Mouse (Mus musculus) CH12.LX (cell line): ENCODE results near the gene Mkrn3. TPM values are rescaled to one million over a fixed set of nuclear protein-coding genes. Genes with fewer than 3 reads are reported as not detected.
A peak's percentile ranks its signal among the peaks of the same experiment; 100 is the strongest.

Source experiments
- DNase-seq: peaks from one replicate; pipeline ENCODE4 v3.0.0-alpha.2; 2013; ENCODE audit errors: extremely low read depth
- H3K27ac ChIP-seq: 2 replicates; pipeline ENCODE4 v1.5.1; 2012; ENCODE audit warnings: low read depth, mild to moderate bottlenecking, control low read depth, moderate library complexity; ENCODE audit not compliant: insufficient read depth
- H3K27me3 ChIP-seq: replicated peaks from 2 replicates; pipeline ENCODE3; 2012; ENCODE audit warnings: inconsistent platforms
- H3K36me3 ChIP-seq, 2 experiments: replicated peaks in 1 of 2; 2 replicates each; pipeline versions ENCODE3 to v1.6.1; 2012; ENCODE audit warnings: inconsistent platforms in 1 of 2, low read length in 1 of 2, mild to moderate bottlenecking in 1 of 2, mixed read lengths in 1 of 2, moderate library complexity in 1 of 2; ENCODE audit not compliant: control insufficient read depth in 1 of 2, insufficient read depth in 1 of 2
- H3K4me1 ChIP-seq, 2 experiments: 2 replicates each; pipeline ENCODE4 v1.6.1; 2012; ENCODE audit warnings: inconsistent platforms in 1 of 2, moderate library complexity in 1 of 2; ENCODE audit not compliant: insufficient read depth in 2 of 2, control insufficient read depth in 1 of 2
- H3K4me2 ChIP-seq: 2 replicates; pipeline ENCODE4 v1.6.1; 2012; ENCODE audit warnings: low read depth, mild to moderate bottlenecking, control low read depth; ENCODE audit not compliant: poor library complexity, insufficient read depth, severe bottlenecking
- H3K4me3 ChIP-seq, 3 experiments: fragments of 150-350 bp in 1 of 3; sonication (generic) in 1 of 3; replicated peaks in 1 of 3; 2 replicates each; pipeline versions ENCODE3 to v1.5.1; 2011 to 2012; ENCODE audit warnings: low read depth in 2 of 3, low read length in 2 of 3, mild to moderate bottlenecking in 2 of 3, moderate library complexity in 2 of 3, control low read depth in 1 of 3, improper control_type of control experiment in 1 of 3, inconsistent platforms in 1 of 3, mixed read lengths in 1 of 3; ENCODE audit not compliant: poor library complexity in 1 of 3
- H3K79me2 ChIP-seq: replicated peaks from 2 replicates; pipeline ENCODE4 v1.6.1; 2012; ENCODE audit warnings: mild to moderate bottlenecking, moderate library complexity; ENCODE audit not compliant: control insufficient read depth, poor library complexity, insufficient read depth, severe bottlenecking; ENCODE audit errors: extremely low read depth
- H3K9ac ChIP-seq: 2 replicates; pipeline ENCODE4 v1.6.1; 2012; ENCODE audit warnings: low read depth, mild to moderate bottlenecking, control low read depth, moderate library complexity; ENCODE audit not compliant: insufficient read depth
- H3K9me3 ChIP-seq: replicated peaks from 2 replicates; pipeline ENCODE3; 2012; ENCODE audit warnings: low read length, inconsistent platforms, mixed read lengths
- BHLHE40 ChIP-seq: IDR thresholded peaks from 2 replicates; pipeline ENCODE4 v1.6.1; 2011; ENCODE audit warnings: mild to moderate bottlenecking, low read depth, low read length, improper control_type of control experiment
- CHD1 ChIP-seq: IDR thresholded peaks from 2 replicates; pipeline ENCODE4 v1.6.1; 2012; ENCODE audit warnings: low read depth, low read length, improper control_type of control experiment, inconsistent platforms
- CHD2 ChIP-seq: IDR thresholded peaks from 2 replicates; pipeline ENCODE4 v1.6.1; 2011; ENCODE audit warnings: low read length, improper control_type of control experiment
- CTCF ChIP-seq, 2 experiments: IDR thresholded peaks in 1 of 2; conservative IDR thresholded peaks in 1 of 2; 2 replicates each; pipeline ENCODE4 v1.5.1; 2011 to 2012; ENCODE audit warnings: low read depth in 2 of 2, low read length in 2 of 2, improper control_type of control experiment in 1 of 2, inconsistent platforms in 1 of 2, mild to moderate bottlenecking in 1 of 2, moderate library complexity in 1 of 2
- HCFC1 ChIP-seq: IDR thresholded peaks from 2 replicates; pipeline ENCODE4 v1.6.1; 2012; ENCODE audit warnings: low read depth, mild to moderate bottlenecking, inconsistent platforms, low read length, improper control_type of control experiment
- JUN ChIP-seq: IDR thresholded peaks from 2 replicates; pipeline ENCODE4 v1.6.1; 2011; ENCODE audit warnings: low read depth, mild to moderate bottlenecking, low read length, improper control_type of control experiment, moderate library complexity; ENCODE audit not compliant: insufficient read depth
- JUND ChIP-seq: conservative IDR thresholded peaks from 2 replicates; pipeline ENCODE4 v1.6.1; 2011; ENCODE audit warnings: low read depth, low read length, improper control_type of control experiment
- KAT2A ChIP-seq: IDR thresholded peaks from 2 replicates; pipeline ENCODE4 v1.6.1; 2012; ENCODE audit warnings: low read length, improper control_type of control experiment, inconsistent platforms; ENCODE audit not compliant: insufficient replicate concordance
- MAFK ChIP-seq: IDR thresholded peaks from 2 replicates; pipeline ENCODE4 v1.6.1; 2011; ENCODE audit warnings: low read length, improper control_type of control experiment; ENCODE audit not compliant: insufficient replicate concordance
- MAX ChIP-seq: IDR thresholded peaks from 2 replicates; pipeline ENCODE4 v1.6.1; 2011; ENCODE audit warnings: low read length, improper control_type of control experiment
- MXI1 ChIP-seq: IDR thresholded peaks from 2 replicates; pipeline ENCODE4 v1.6.1; 2011; ENCODE audit warnings: mild to moderate bottlenecking, low read depth, low read length, improper control_type of control experiment
- NELFE ChIP-seq: IDR thresholded peaks from 2 replicates; pipeline ENCODE4 v1.6.1; 2011; ENCODE audit warnings: low read depth, low read length, improper control_type of control experiment
- NRF1 ChIP-seq: IDR thresholded peaks from 2 replicates; pipeline ENCODE4 v1.6.1; 2014; ENCODE audit warnings: low read depth, mild to moderate bottlenecking, inconsistent platforms, low read length, improper control_type of control experiment, moderate library complexity
- POLR2A ChIP-seq: IDR thresholded peaks from 2 replicates; pipeline ENCODE4 v1.6.1; 2011; ENCODE audit warnings: low read depth, mild to moderate bottlenecking, improper control_type of control experiment, low read length
- SIN3A ChIP-seq: IDR thresholded peaks from 2 replicates; pipeline ENCODE4 v1.6.1; 2012; ENCODE audit warnings: low read length, improper control_type of control experiment, inconsistent platforms
- TBP ChIP-seq: conservative IDR thresholded peaks from 2 replicates; pipeline ENCODE4 v1.6.1; 2011; ENCODE audit warnings: low read depth, low read length, improper control_type of control experiment
- TCF12 ChIP-seq: IDR thresholded peaks from 2 replicates; pipeline ENCODE4 v1.6.1; 2014; ENCODE audit warnings: low read depth, mild to moderate bottlenecking, inconsistent platforms, low read length, improper control_type of control experiment
- UBTF ChIP-seq: IDR thresholded peaks from 2 replicates; pipeline ENCODE4 v1.6.1; 2012; ENCODE audit warnings: low read depth, mild to moderate bottlenecking, inconsistent platforms, low read length, improper control_type of control experiment, moderate library complexity
- ZMIZ1 ChIP-seq: IDR thresholded peaks from 2 replicates; pipeline ENCODE4 v1.6.1; 2012; ENCODE audit warnings: low read depth, mild to moderate bottlenecking, inconsistent platforms, low read length, improper control_type of control experiment
- dilution Hi-C: fragments of 300-500 bp; cut with MboI; formaldehyde crosslinking; loops from 2 replicates; pipeline ENCODE4 v1.14.3; 2020; ENCODE audit warnings: low sequenced_read_pairs; ENCODE audit not compliant: extremely low pct_unique_long_range_greater_than_20kb, extremely low pct_ligation_motif_present
- in situ Hi-C: fragments of 300-500 bp; cut with MboI; formaldehyde crosslinking; loops from 3 replicates; pipeline ENCODE4 v1.14.3; 2019; ENCODE audit warnings: low sequenced_read_pairs, low pct_ligation_motif_present, low pct_unique_long_range_greater_than_20kb, mixed read lengths
- polyA plus RNA-seq: library from polyadenylated mRNA; unstranded; fragments of >175 nt; gene quantifications from 2 replicates; pipeline ENCODE4 v1.2.1, GENCODE M21; 2012; ENCODE audit warnings: low read depth; ENCODE audit not compliant: insufficient read length
- total RNA-seq, 2 experiments: library from RNA; depleted of rRNA; stranded (reverse); fragments of 300-350 nt in 1 of 2; fragments of >200 nt in 1 of 2; gene quantifications; 2 replicates each; pipeline ENCODE4 v1.2.3; 2012 to 2014

Gene Mkrn3
- total and polyA plus RNA-seq, 3 experiments = 0.11 TPM; not detected in 2

- H3K4me1 ChIP-seq = no peaks in the 10 kb centered on the region
- no peak overlapping the region for H3K27ac ChIP-seq
- H3K4me2 ChIP-seq = no peak overlapping the region
- H3K27me3 ChIP-seq = no peaks in the 10 kb centered on the region
- dilution Hi-C loops = no loop called here
- DNase-seq = peak; percentile 4
- TF ChIP-seq CTCF (conservative IDR thresholded peaks at IDR 0.05 in 1 of 2, IDR thresholded peaks at IDR 0.05 in 1 of 2; ENCODE audit: low read depth in 2 of 2, low read length in 2 of 2) = peak in 1 of 2 experiments; percentile 25; a peak in 3 of 4 replicates
- TF ChIP-seq BHLHE40 = no peak
- H3K79me2 ChIP-seq = no peaks in the 10 kb centered on the region
- in situ Hi-C loops = no loop called here
- peaks cover 4% of the 10 kb centered on the region for H3K9me3 ChIP-seq
- H3K4me3 ChIP-seq = no peak overlapping the region
- no peak overlapping the region for H3K9ac ChIP-seq
- H3K36me3 ChIP-seq = no peaks in the 10 kb centered on the region
Measured at GRCm38 (mm10) chr7:62428337-62428736, 8.4 kb upstream of the Mkrn3 start.

- Histone ChIP-seq H3K27ac (no peak overlapping the region), H3K4me3 (no peak overlapping the region), H3K4me2 (no peak overlapping the region), H3K9ac (no peak overlapping the region), H3K27me3 (no peaks in the 10 kb centered on the region), H3K79me2 (no peaks in the 10 kb centered on the region), H3K36me3 (no peaks in the 10 kb centered on the region), H3K9me3 (peaks cover 30% of the 10 kb centered on the region), H3K4me1 (no peaks in the 10 kb centered on the region)
- dilution Hi-C loops = no loop called here
- in situ Hi-C loops = no loop called here
- DNase-seq = no peak
- TF ChIP-seq HCFC1 = no peak
Measured at GRCm38 (mm10) chr7:62423210-62423609, 3.3 kb upstream of the Mkrn3 start.

DNA sequence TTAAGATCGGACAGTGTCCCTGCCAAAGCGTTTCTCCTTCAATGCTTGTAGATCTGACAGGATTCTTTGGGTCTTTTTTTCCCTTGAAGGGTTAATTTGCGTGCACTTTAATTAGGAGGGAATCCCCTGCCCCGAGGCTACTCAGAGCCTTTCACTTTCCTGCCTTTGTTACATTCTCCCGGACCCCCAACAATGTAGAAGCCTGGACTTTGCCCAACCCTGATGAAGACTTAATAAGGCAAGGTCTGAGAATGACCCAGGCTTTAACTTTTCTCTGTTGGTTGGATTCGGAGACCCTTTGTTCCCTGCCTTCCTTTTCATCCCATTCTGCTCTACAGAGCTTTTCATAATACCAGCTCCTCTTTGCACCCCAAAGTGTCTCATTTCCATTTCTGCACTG, 627 bp upstream of the Mkrn3 start:
- H3K9me3 ChIP-seq = peaks cover 35% of the 10 kb centered on the region
- no peak overlapping the region for H3K9ac ChIP-seq
- in situ Hi-C loops (no loop called here), dilution Hi-C loops (no loop called here)
- no peak overlapping the region for H3K4me3 ChIP-seq
- no peaks in the 10 kb centered on the region for H3K79me2 ChIP-seq
- H3K4me2 ChIP-seq = no peak overlapping the region
- no peaks in the 10 kb centered on the region for H3K36me3 ChIP-seq
- H3K4me1 ChIP-seq = no peaks in the 10 kb centered on the region
- TF ChIP-seq CTCF (conservative IDR thresholded peaks at IDR 0.05 in 1 of 2, IDR thresholded peaks at IDR 0.05 in 1 of 2; ENCODE audit: low read depth in 2 of 2, low read length in 2 of 2) (no peak), KAT2A (no peak), MAX (no peak), CHD1 (no peak), ZMIZ1 (no peak), MXI1 (no peak), NRF1 (no peak), UBTF (no peak), TCF12 (no peak), TBP (no peak), SIN3A (no peak), JUN (no peak), CHD2 (no peak), NELFE (no peak), JUND (no peak), MAFK (no peak), HCFC1 (no peak), POLR2A (no peak)
- TF ChIP-seq, all 38 proteins: peak for 0
- no peaks in the 10 kb centered on the region for H3K27me3 ChIP-seq
- no peak overlapping the region for H3K27ac ChIP-seq
- DNase-seq = no peak
